Mouse (Mus musculus) limb, embryonic 10.5 days (tissue): ENCODE measurements around the gene Rab33b. TPM values are rescaled to one million over a fixed set of nuclear protein-coding genes. Genes with fewer than 3 reads are reported as not detected.

Source experiments
- polyA plus RNA-seq: library from polyadenylated mRNA; unstranded; fragments of >200 nt; fragmentation: Nextera tagmentation; extraction: Ambion mirVana; gene quantifications from 2 replicates; pipeline ENCODE4 v1.2.1, GENCODE M21; 2016

Gene Rab33b
- polyA plus RNA-seq, 1 experiment from 2014 or later, result 14.2 TPM

Other genes with a start within 250 kb of the Rab33b start
- 39.8 and 44.3 TPM in 2 replicates for gene Elf2, start 143.3 kb upstream of the Rab33b start, polyA plus RNA-seq
- gene Mgarp, start 87.2 kb upstream of the Rab33b start, polyA plus RNA-seq, result 3.8 and 4.9 TPM in 2 replicates
- gene Ndufc1, start 74.9 kb upstream of the Rab33b start, polyA plus RNA-seq, result 565 and 602 TPM in 2 replicates
- 61.8 and 64.0 TPM in 2 replicates for gene Naa15, start 68.8 kb upstream of the Rab33b start, polyA plus RNA-seq
- 2.7 and 4.8 TPM in 2 replicates for gene Setd7, start 77.0 kb downstream of the Rab33b start, polyA plus RNA-seq
- gene Mgst2, start 176.4 kb downstream of the Rab33b start, polyA plus RNA-seq, result 0.35 and 0.43 TPM in 2 replicates